Mouse (Mus musculus) liver, embryonic 15.5 days (tissue): ENCODE measurements around the gene Bub1b. TPM values are rescaled to one million over a fixed set of nuclear protein-coding genes. Genes with fewer than 3 reads are reported as not detected.
"Not testable (repeated sequence)": the region's sequence is repeated elsewhere in the genome, so short reads cannot be mapped to it uniquely, and the experiment has no call there.

Source experiments
- ATAC-seq: fragments of 200-750 bp; cut with Nextera tagmentation; 2 replicates; pipeline ENCODE4 v1.8.0; 2017; ENCODE audit warnings: moderate number of reproducible peaks, mild to moderate bottlenecking, moderate library complexity; ENCODE audit not compliant: insufficient read depth
- H3K27ac ChIP-seq: fragments of 300-500 bp; sonication (generic); replicated peaks from 2 replicates; pipeline ENCODE4 v1.5.1; 2015; ENCODE audit warnings: mild to moderate bottlenecking, inconsistent platforms
- H3K27me3 ChIP-seq: fragments of 300-500 bp; sonication (generic); 2 replicates; pipeline ENCODE4 v1.6.1; 2015; ENCODE audit warnings: mild to moderate bottlenecking, inconsistent platforms
- H3K36me3 ChIP-seq: fragments of 300-500 bp; sonication (generic); replicated peaks from 2 replicates; pipeline ENCODE4 v1.6.1; 2015; ENCODE audit warnings: moderate library complexity, mild to moderate bottlenecking, inconsistent platforms
- H3K4me1 ChIP-seq: fragments of 300-500 bp; sonication (generic); replicated peaks from 2 replicates; pipeline ENCODE4 v1.6.1; 2015; ENCODE audit warnings: inconsistent platforms
- H3K4me2 ChIP-seq: fragments of 300-500 bp; sonication (generic); 2 replicates; pipeline ENCODE4 v1.6.1; 2015; ENCODE audit warnings: moderate library complexity, mild to moderate bottlenecking, inconsistent platforms
- H3K4me3 ChIP-seq: fragments of 300-500 bp; sonication (generic); replicated peaks from 2 replicates; pipeline ENCODE4 v1.5.1; 2015; ENCODE audit warnings: mild to moderate bottlenecking, inconsistent platforms
- H3K9ac ChIP-seq: fragments of 300-500 bp; sonication (generic); 2 replicates; pipeline ENCODE4 v1.6.1; 2015; ENCODE audit warnings: moderate library complexity, mild to moderate bottlenecking, inconsistent platforms
- H3K9me3 ChIP-seq: fragments of 300-500 bp; sonication (generic); replicated peaks from 2 replicates; pipeline ENCODE4 v1.6.1; 2016; ENCODE audit warnings: inconsistent platforms
- WGBS: fragments of 180-500 bp; shearing (Covaris S2); methylation state at CpG from one replicate; pipeline ENCODE4 v1.1.7; 2015; ENCODE audit warnings: mixed read lengths; ENCODE audit not compliant: insufficient replicate concordance; 5-methylcytosine and 5-hydroxymethylcytosine counted together
- polyA plus RNA-seq: library from polyadenylated mRNA; unstranded; fragments of >200 nt; fragmentation: Nextera tagmentation; extraction: Ambion mirVana; gene quantifications from 2 replicates; pipeline ENCODE4 v1.2.1, GENCODE M21; 2015

Bub1b gene
- polyA plus RNA-seq, 1 experiment from 2014 or later, result 43.6 TPM

- 84% methylated on average over 2 of the region's 2 CpGs for WGBS
- no peak overlapping the region for H3K27ac ChIP-seq
- H3K4me1 ChIP-seq, result no peaks in the 10 kb centered on the region
- no peak for ATAC-seq
- no peaks in the 10 kb centered on the region for H3K9me3 ChIP-seq
- no peak overlapping the region for H3K4me3 ChIP-seq
- no peak overlapping the region for H3K9ac ChIP-seq
- H3K36me3 ChIP-seq, result peaks cover 96% of the 10 kb centered on the region
- no peaks in the 10 kb centered on the region for H3K27me3 ChIP-seq
- no peak overlapping the region for H3K4me2 ChIP-seq
Observed at GRCm38 (mm10) chr2:118620101-118620500, 22.1 kb downstream of the Bub1b start.

GRCm38 (mm10) chr2:118620608-118621007, 22.6 kb downstream of the Bub1b start:
- Histone ChIP-seq H3K27me3 (no peaks in the 10 kb centered on the region), H3K9me3 (no peaks in the 10 kb centered on the region), H3K9ac (no peak overlapping the region), H3K36me3 (peaks cover 96% of the 10 kb centered on the region), H3K4me1 (no peaks in the 10 kb centered on the region), H3K4me2 (no peak overlapping the region), H3K4me3 (no peak overlapping the region), H3K27ac (no peak overlapping the region)
- WGBS, result 82% methylated on average over 8 of the region's 8 CpGs
- ATAC-seq, result no peak

GRCm38 (mm10) chr2:118629276-118629675, 31.3 kb downstream of the Bub1b start:
- WGBS, result 93% methylated on average over 6 of the region's 6 CpGs
- no peak overlapping the region for H3K27ac ChIP-seq
- peaks cover 96% of the 10 kb centered on the region for H3K36me3 ChIP-seq
- no peaks in the 10 kb centered on the region for H3K9me3 ChIP-seq
- H3K4me1 ChIP-seq, result no peaks in the 10 kb centered on the region
- ATAC-seq, result no peak
- H3K4me3 ChIP-seq, result no peak overlapping the region
- H3K4me2 ChIP-seq, result no peak overlapping the region
- no peaks in the 10 kb centered on the region for H3K27me3 ChIP-seq
- H3K9ac ChIP-seq, result no peak overlapping the region

- H3K4me2 ChIP-seq, result no peak overlapping the region
- H3K36me3 ChIP-seq, result peaks cover 100% of the 10 kb centered on the region
- no peak overlapping the region for H3K9ac ChIP-seq
- ATAC-seq, result no peak
- no peak overlapping the region for H3K27ac ChIP-seq
- H3K9me3 ChIP-seq, result no peaks in the 10 kb centered on the region
- WGBS, result 79% methylated on average over 5 of the region's 5 CpGs
- no peaks in the 10 kb centered on the region for H3K27me3 ChIP-seq
- H3K4me1 ChIP-seq, result no peaks in the 10 kb centered on the region
- H3K4me3 ChIP-seq, result no peak overlapping the region
Observed at GRCm38 (mm10) chr2:118633441-118633840, 35.4 kb downstream of the Bub1b start.

- Histone ChIP-seq H3K4me3 (no peak overlapping the region), H3K9me3 (no peaks in the 10 kb centered on the region), H3K4me2 (no peak overlapping the region), H3K27ac (no peak overlapping the region), H3K27me3 (no peaks in the 10 kb centered on the region), H3K36me3 (peaks cover 100% of the 10 kb centered on the region), H3K4me1 (no peaks in the 10 kb centered on the region), H3K9ac (no peak overlapping the region)
- no peak for ATAC-seq
- WGBS, result 79% methylated on average over 5 of the region's 5 CpGs
Observed at GRCm38 (mm10) chr2:118637258-118637657, 39.2 kb downstream of the Bub1b start.

GRCm38 (mm10) chr2:118637888-118638526, 40.0 kb downstream of the Bub1b start:
- Histone ChIP-seq H3K9ac (no peak overlapping the region), H3K27ac (no peak overlapping the region), H3K9me3 (no peaks in the 10 kb centered on the region), H3K4me1 (no peaks in the 10 kb centered on the region), H3K27me3 (no peaks in the 10 kb centered on the region), H3K4me2 (no peak overlapping the region), H3K4me3 (no peak overlapping the region), H3K36me3 (peaks cover 100% of the 10 kb centered on the region)
- ATAC-seq, result peak; percentile 44; the same call in 1 of the 2 replicates
- 31% methylated on average over 8 of the region's 8 CpGs for WGBS

- no peak overlapping the region for H3K4me3 ChIP-seq
- no peak overlapping the region for H3K9ac ChIP-seq
- no peak overlapping the region for H3K27ac ChIP-seq
- no peaks in the 10 kb centered on the region for H3K27me3 ChIP-seq
- no peak overlapping the region for H3K4me2 ChIP-seq
- no peaks in the 10 kb centered on the region for H3K9me3 ChIP-seq
- peaks cover 100% of the 10 kb centered on the region for H3K36me3 ChIP-seq
- WGBS, result 81% methylated on average over 8 of the region's 8 CpGs
- ATAC-seq, result no peak
- no peaks in the 10 kb centered on the region for H3K4me1 ChIP-seq
Observed at GRCm38 (mm10) chr2:118638686-118639085, 40.7 kb downstream of the Bub1b start.

- Histone ChIP-seq H3K4me1 (no peaks in the 10 kb centered on the region), H3K4me2 (no peak overlapping the region), H3K9me3 (no peaks in the 10 kb centered on the region), H3K27ac (no peak overlapping the region), H3K27me3 (no peaks in the 10 kb centered on the region), H3K4me3 (no peak overlapping the region), H3K36me3 (peaks cover 94% of the 10 kb centered on the region), H3K9ac (no peak overlapping the region)
- no peak for ATAC-seq
- 63% methylated on average over 2 of the region's 2 CpGs for WGBS
Observed at GRCm38 (mm10) chr2:118641147-118641546, 43.1 kb downstream of the Bub1b start.

- no peak overlapping the region for H3K4me3 ChIP-seq
- H3K27ac ChIP-seq, result no peak overlapping the region
- H3K9me3 ChIP-seq, result no peaks in the 10 kb centered on the region
- H3K4me2 ChIP-seq, result no peak overlapping the region
- H3K4me1 ChIP-seq, result no peaks in the 10 kb centered on the region
- H3K27me3 ChIP-seq, result no peaks in the 10 kb centered on the region
- H3K9ac ChIP-seq, result no peak overlapping the region
- H3K36me3 ChIP-seq, result peaks cover 81% of the 10 kb centered on the region
- no peak for ATAC-seq
- 61% methylated on average over 3 of the region's 3 CpGs for WGBS
Observed at GRCm38 (mm10) chr2:118642431-118642830, 44.4 kb downstream of the Bub1b start.

- H3K27me3 ChIP-seq, result no peaks in the 10 kb centered on the region
- peaks cover 76% of the 10 kb centered on the region for H3K36me3 ChIP-seq
- no peak overlapping the region for H3K9ac ChIP-seq
- 49% methylated on average over 3 of the region's 3 CpGs for WGBS
- no peak for ATAC-seq
- no peak overlapping the region for H3K4me2 ChIP-seq
- no peaks in the 10 kb centered on the region for H3K4me1 ChIP-seq
- H3K27ac ChIP-seq, result no peak overlapping the region
- H3K9me3 ChIP-seq, result no peaks in the 10 kb centered on the region
- no peak overlapping the region for H3K4me3 ChIP-seq
Observed at GRCm38 (mm10) chr2:118642942-118643341, 44.9 kb downstream of the Bub1b start.

GRCm38 (mm10) chr2:118646665-118647064, 48.7 kb downstream of the Bub1b start:
- no peak overlapping the region for H3K27ac ChIP-seq
- H3K9me3 ChIP-seq, result no peaks in the 10 kb centered on the region
- no peaks in the 10 kb centered on the region for H3K27me3 ChIP-seq
- 80% methylated on average over 5 of the region's 5 CpGs for WGBS
- H3K4me3 ChIP-seq, result no peak overlapping the region
- H3K4me1 ChIP-seq, result no peaks in the 10 kb centered on the region
- no peak overlapping the region for H3K9ac ChIP-seq
- ATAC-seq, result no peak
- peaks cover 39% of the 10 kb centered on the region for H3K36me3 ChIP-seq
- H3K4me2 ChIP-seq, result no peak overlapping the region

- H3K36me3 ChIP-seq, ATAC-seq, H3K4me2 ChIP-seq, H3K9me3 ChIP-seq, H3K9ac ChIP-seq, H3K4me3 ChIP-seq, H3K27ac ChIP-seq, H3K27me3 ChIP-seq, H3K4me1 ChIP-seq: not testable (repeated sequence)
- WGBS, result 35% methylated on average over 2 of the region's 2 CpGs
Observed at GRCm38 (mm10) chr2:118650697-118651096, 52.7 kb downstream of the Bub1b start.
